In genomic region chr8:75249186-75249585, GRCm38 (mm10) we compare ENCODE assay signal across 16 mouse cellular contexts. TPM values are rescaled to one million over a fixed set of nuclear protein-coding genes. Genes with fewer than 3 reads are reported as not detected.
"Had no signal": no experiment of that assay in that cellular context is flagged by ENCODE, and none has a peak within 500 bp of the region (broad histone marks: within the 10 kb centered on the region; RNA-seq: fewer than 3 reads in every experiment).

No protein-coding gene starts in this region.

- DNase-seq: cerebellum, adult 8-10 months; cerebellum, adult 9-11 months; cerebellum, postnatal 25 days; cerebellum, postnatal 36 days; embryo, embryonic 11 days; forebrain, postnatal 0 days; gastrocnemius, adult 2 months; gastrocnemius, postnatal 10 days; gastrocnemius, postnatal 14 days; gastrocnemius, postnatal 25 days; gastrocnemius, postnatal 36 days; heart, adult 11 months; heart, adult 18-20 months; heart, adult 2 months had no signal

RNA-seq across cellular contexts. Expression of gene Rasd2, which starts 35.4 kb away (rescaled TPM):
- total RNA-seq: common myeloid progenitor, adult 5-6 weeks; granulocyte monocyte progenitor cell, adult 5-6 weeks had no signal
